Mouse (Mus musculus) large intestine, adult 2 months (tissue): ENCODE data around the gene Vps50. TPM values are rescaled to one million over a fixed set of nuclear protein-coding genes. Genes with fewer than 3 reads are reported as not detected.
"Not testable (repeated sequence)": the region's sequence is repeated elsewhere in the genome, so short reads cannot be mapped to it uniquely, and the experiment has no call there.

Experiments used
- DNase-seq: peaks from one replicate; pipeline ENCODE4 v3.0.0-alpha.2; 2012; ENCODE audit warnings: low read depth, low spot score
- WGBS: fragments of 180-500 bp; shearing (Covaris S2); methylation state at CpG from one replicate; pipeline ENCODE4 v1.1.7; 2018; 5-methylcytosine and 5-hydroxymethylcytosine counted together
- polyA plus RNA-seq: library from polyadenylated mRNA; depleted of rRNA; stranded (reverse); fragments of >200 nt; gene quantifications from 2 replicates; pipeline ENCODE4 v1.2.3, GENCODE M21; 2012

The Vps50 gene
- polyA plus RNA-seq, 1 experiment = 3.9 TPM

DNA sequence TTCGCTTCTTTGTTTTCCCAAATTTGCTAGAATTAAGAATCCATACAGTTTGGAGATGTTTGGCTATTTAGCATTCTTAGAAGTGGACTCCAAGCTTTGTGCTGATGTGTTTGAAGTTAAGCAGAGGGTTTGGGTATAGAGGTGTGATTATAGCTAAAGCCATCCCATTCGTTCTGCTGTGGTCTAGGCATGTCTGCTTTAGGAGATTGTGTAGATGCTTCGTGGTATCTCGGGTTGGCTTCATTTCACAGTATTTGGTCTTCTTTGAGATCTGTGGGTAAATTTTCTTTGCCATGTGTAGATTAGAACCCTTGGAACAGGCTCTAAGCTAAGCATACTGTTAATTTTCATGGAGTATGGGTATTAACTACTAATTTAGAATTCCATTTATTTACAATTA lies 30.0 kb downstream of the Vps50 start:
- 97% methylated on average over 4 of the region's 4 CpGs for WGBS
- DNase-seq = no peak

DNA sequence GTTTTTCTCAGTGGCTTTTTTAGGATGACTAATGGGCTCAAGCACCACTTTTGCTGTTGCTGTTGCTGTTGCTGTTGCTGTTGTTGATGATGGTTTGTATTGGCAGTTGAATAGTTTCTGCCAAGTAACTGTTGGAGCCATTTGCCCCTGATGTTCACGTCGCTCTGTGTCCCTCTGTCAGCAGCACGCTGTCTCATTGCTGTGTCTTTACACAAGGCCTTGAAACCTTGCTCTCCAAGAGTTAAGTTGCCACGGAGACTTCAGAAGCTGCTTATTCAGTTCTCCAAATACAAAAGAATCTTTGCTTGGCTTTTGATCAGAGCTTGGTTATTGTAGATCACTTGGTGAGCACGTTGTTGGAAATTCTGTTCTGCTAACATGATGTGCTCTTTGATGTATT lies 33.3 kb downstream of the Vps50 start:
- DNase-seq = no peak
- WGBS = 88% methylated on average over 5 of the region's 5 CpGs

DNA sequence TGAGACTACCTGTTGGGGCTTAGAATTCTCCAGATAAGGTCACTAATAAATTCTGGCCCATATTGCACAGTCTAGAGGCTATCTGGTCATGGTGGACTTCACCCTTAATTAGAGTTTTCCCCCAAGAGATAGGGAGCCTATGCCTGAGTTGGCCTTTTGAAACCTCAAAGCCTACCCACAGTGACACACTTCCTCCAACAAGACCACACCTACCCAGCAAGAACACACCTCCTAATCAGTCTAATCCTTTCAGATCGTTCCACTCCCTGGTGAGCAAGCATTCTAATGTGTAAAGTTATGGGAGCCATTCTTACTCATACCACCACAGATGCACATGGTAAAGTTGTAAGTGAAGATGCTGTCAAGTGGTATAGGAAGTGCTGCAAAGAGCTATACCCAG lies 37.9 kb downstream of the Vps50 start:
- 44% methylated on average over 1 of the region's 1 CpGs for WGBS
- DNase-seq = no peak

DNA sequence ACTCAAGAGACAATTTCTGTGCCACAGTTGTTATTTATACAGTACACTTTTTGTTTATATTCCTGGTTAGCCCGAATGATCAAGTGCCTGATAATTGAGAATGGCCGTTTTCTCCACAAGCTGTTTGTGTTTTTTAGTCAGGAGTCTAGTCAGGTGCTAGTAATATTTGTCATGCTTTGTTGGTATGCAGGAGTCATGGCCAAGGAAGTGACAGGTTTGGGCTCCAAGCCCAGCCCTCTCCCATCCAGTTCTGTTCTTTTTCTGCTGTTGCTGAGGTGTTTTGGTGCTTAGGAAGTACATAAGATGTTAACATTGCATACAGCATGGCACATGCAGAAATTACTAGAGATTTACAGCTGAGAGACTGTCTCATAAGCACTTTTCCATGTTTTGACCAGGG lies 41.3 kb downstream of the Vps50 start:
- no peak for DNase-seq
- WGBS = 87% methylated on average over 2 of the region's 2 CpGs

DNA sequence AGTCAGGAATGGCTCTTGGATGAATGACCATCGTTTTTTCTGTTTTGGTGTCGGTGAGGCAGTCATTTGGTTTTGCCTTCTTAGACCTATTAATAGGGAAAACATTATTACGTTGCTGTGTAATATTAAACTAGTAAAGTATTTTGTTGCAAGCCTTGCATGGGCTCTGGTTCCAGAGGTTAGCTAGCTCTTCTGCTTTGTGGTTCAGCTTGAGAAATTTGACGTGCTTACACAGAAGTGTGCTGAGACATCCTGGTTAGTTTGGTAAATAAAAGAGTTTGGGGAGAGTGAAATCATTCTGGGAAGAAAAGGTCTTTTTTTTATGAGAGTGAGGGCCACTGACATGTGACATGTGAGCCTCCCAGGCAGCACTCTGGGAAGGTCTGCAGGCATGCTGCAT lies 45.7 kb downstream of the Vps50 start:
- no peak for DNase-seq
- 89% methylated on average over 4 of the region's 4 CpGs for WGBS

DNA sequence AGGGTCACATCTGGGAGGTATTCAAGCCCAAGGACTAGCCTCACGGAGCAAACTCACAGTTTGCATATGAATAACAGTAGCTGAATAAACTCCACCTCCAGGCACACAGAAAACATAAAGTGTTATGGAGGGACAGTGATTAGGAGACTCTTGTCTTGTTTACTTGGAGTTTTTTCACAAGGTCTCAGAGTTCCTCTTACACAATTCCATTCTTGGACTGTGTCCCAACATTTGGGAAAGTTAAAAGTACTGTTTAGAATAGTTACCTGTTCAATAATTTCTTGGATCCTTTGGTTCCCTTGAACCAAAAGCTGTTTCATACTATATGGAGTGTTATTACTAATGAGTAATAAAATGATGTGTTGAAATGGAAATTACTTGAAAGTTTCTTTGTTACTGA lies 46.8 kb downstream of the Vps50 start:
- DNase-seq = no peak
- WGBS = 61% methylated on average over 1 of the region's 1 CpGs

DNA sequence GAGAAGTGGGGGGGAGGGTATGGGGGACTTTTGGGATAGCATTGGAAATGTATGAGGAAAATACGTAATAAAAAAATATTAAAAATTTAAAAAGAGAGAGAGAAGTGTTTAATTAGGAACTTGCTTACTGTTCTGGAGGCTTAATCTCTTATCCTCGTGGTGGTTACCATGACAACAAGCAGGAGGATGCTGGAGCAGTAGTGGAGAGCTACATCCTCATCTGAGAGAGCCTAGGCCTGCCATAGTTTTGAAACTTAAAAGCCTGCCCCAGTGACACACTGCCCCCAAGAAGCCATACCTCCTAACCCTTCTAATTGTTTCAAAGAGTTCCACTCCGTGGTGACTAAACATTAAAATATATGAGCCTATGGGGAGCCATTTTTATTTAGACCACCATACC lies 50.8 kb downstream of the Vps50 start:
- 81% methylated on average over 3 of the region's 3 CpGs for WGBS
- DNase-seq = no peak

DNA sequence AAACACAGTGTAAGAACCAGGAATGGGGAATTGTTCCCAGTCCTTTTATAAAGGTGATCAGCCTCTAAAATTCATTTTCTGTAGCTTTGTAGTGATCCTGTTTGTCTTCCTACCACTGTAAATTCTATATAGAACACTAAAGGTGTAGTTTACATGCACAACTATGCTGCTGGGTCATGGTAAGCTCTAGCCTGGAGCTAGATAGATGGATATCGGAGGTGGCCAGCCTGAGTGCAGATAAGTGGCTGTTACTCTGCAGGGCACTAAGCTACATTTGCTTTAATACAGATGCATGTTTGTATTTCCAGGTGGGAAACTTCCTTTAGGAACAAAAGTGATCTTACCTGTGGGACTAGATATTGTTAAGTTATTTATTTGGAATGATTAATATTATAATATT lies 51.8 kb downstream of the Vps50 start:
- DNase-seq = no peak
- WGBS = 95% methylated on average over 1 of the region's 1 CpGs

DNA sequence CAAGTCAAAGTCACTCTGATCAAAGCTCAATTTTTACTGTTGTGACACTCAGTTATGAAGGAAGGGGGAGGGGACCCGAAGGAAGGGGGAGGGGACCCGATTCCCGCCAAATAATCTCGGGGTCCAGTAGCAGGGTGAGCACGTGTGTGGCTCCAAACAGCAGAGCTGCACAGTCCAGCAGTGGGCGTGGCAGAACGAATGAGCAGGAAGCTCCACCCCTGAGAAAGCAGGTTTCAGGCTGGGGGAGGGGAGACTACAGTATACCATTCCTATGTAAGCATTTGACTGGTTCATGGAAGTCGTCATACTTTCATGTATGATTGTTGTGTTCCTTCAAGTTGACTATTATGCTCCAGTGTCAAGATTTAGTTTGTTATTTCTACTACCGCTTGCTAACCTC lies 54.5 kb downstream of the Vps50 start:
- WGBS = 76% methylated on average over 9 of the region's 9 CpGs
- DNase-seq = not testable (repeated sequence)

DNA sequence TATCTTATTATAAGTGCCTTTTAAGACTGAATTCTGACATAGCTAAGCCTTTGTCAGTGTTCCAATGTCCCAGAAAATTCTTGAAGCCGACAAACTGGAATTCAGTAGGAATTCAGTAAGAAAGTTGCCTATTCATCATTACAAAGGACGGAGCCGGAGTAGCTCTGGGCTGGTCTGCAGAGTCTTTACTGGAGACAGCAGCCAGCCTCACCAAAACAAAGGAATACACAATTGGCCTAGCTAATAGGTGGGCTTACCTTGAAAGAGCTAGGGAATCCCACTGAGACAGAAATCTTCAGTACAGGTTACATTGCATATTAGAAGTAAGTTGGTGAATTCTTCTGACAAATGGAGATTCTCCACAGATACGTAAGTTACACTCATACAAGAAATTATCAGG lies 59.0 kb downstream of the Vps50 start:
- no peak for DNase-seq
- WGBS = 96% methylated on average over 4 of the region's 4 CpGs

DNA sequence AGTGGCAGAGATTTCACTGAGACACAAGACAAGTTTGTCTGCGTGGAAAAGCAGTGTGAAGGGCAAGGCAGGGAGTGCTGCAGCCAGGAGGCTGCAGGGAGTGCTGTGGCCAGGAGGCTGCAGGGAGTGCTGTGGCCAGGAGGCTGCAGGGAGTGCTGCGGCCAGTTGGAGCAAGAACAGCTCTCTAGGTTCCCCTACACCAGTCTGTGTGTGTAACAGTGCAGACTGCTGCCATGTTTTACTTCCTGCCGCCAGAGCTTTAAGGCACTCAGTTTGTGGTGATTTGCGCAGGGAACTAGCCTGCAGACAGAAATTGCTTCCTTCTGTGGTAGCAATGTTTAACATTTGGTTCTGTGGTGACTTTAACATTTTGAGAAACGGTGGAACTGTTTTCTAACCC lies 61.8 kb downstream of the Vps50 start:
- DNase-seq = no peak

DNA sequence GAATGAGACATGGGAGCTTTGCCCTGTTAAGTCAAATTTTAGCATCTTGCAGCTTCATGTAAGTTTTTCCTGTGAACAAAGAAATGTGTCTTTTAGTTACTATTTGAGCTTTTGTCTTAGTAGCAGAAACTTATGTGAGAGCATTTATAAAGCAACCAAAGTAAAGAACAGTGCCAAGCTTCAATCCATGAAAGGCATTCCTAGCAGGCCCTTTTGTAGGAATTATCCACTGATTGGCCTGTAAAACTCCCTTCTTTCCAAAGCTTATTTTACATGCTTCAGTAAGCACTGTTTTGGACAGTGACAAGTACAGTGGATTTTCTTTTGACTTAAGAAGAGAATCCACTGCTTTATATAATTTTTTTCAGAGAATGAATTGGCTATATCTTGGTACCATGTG lies 64.1 kb downstream of the Vps50 start:
- DNase-seq = no peak

More for the DNA sequence above, 61.8 kb downstream of the Vps50 start:
- WGBS = 70% methylated on average over 5 of the region's 5 CpGs

DNA sequence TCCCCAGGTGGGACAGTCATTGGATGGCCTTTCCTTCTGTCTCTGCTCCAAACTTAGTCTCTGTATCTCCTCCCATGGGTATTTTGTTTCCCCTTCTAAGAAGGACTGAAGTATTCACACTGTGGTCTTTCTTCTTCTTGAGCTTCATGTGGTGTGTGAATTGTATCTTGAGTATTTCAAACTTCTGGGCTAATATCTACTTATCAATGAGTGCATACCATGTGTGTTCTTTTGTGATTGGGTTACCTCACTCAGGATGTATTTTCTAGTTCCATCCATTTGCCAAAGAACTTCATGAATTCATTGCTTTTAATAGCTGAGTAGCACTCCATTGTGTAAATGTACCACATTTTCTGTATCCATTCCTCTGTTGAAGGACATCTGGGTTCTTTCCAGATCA lies 65.9 kb downstream of the Vps50 start:
- not testable (repeated sequence) for DNase-seq

DNA sequence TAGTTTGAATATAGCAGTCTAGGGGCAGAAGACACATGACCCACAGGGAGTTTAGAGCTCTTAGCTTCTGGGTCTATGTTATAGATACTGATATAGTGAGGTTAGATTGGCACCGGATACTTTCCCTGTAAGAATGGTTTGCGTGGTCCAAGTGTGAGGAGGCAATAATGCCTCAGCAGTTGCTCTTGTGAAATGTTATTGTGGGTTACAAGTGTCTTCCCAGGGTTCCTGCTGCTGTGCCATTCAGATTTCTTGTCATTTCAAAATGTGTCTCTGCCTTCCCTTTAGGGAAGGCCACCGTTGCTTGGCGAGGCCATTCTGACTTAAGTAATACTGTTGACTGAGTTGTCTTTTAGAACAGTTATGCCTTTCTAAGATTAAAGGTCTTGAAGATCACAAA lies 66.8 kb downstream of the Vps50 start:
- no peak for DNase-seq
- 94% methylated on average over 4 of the region's 4 CpGs for WGBS

DNA sequence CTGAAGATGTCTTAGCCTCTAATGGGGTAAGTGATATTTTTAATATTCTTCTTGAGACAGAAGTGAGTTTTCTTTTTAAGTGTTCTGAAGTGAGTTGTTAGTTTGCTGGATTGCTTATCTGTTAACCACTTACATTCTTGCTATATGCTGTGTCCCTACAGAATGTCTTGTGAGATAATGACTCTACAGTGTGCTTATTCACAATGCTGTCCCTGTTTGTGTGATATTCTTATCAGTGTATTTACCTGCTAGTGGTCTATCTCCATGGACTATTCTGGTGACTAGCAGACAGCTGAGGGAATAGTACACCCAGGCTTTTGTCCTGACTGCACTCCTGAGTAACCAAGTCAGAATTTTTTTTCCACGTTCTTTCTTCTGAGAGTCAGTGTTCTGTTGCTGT lies 67.5 kb downstream of the Vps50 start:
- no peak for DNase-seq
- 87% methylated on average over 1 of the region's 1 CpGs for WGBS

DNA sequence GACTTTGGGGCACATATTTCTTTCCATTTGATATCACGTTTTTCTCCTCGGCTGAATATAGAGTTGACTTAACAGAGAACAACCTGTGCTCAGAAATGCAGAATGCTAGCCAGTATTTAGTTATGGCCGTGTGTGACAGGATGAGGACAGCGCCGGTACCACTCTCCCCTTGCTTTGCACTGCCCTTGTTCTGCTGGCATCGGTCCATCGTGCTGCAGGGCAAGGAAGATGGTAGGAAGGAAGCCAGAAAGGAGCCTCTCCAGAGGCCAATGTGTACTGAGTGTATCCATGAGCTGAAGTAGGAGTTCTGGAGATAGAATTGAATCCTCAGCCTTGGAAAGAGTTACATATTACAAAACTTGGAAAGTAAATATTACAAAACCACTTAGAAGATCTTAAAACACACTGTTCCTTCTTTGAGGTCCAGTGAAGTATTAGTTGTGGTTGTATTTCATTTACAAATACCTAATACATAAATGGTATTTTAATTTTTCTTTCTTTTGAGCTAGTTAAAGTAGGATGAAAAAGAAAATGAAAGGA lies 69.0 kb downstream of the Vps50 start:
- 92% methylated on average over 7 of the region's 7 CpGs for WGBS
- no peak for DNase-seq

DNA sequence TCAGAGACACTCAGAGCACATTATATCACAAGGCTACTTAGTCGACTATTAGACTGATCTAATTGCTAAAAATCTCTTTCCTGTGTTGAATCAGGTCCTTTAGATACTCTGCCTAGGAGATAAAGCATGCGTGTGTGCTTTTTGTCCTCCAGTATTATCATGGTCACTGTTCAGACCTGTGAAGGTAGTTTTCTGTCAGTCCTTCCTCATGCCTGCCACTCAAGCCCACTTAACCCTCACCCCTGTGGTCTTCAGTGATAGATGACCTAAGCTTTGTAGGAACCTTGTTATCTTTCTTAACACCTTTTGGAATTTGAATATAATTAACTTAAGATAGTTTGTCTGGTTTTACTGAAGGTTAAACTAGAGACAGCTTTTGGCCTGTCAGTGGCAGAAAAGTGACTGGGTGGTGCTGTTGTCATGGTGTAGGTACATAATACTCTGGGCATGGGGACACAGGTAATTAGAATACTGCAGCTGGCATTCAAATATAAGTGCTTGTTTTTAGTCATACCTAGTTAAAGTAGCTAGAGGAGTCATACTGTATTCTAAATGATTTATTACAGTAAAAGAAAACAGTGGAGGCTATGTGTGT lies 74.1 kb downstream of the Vps50 start:
- no peak for DNase-seq
- 83% methylated on average over 2 of the region's 2 CpGs for WGBS

DNA sequence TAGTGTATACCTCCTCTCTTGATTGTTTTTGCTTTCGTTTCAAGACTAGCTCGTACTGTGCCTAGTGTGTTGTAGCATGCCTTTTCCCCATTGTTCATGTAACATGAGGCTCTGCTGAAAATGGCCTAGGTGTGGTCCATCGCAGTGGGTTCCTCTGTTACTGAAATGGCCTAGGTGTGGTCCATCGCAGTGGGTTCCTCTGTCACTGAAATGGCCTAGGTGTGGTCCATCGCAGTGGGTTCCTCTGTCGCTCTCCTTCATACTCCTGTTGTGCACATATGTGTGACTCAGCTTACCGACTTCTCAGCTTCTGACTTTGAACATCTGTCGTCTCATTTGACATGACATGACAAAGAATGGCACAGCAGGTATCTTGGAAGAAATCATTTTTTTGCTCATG lies 75.6 kb downstream of the Vps50 start:
- 95% methylated on average over 8 of the region's 8 CpGs for WGBS
- DNase-seq = no peak

DNA sequence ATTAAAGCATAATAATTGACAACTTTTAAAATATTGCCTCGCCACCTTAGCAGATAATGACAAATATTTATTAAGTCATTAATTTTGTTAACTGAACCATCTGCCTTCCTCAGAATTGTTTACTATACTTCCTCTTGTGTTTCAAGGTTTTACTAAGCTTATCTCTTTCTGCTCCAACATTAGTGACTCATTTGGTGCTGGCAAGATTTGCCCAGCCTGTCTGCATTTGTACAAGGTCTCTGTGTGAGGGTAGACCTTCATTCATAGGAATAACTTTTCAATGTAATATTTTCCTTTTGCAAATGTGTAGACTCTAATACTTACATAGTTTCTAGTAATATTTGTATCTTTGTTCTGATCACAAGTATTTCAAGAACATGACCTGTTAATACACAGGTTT lies 87.2 kb downstream of the Vps50 start:
- DNase-seq = no peak
- WGBS = 83% methylated on average over 1 of the region's 1 CpGs

DNA sequence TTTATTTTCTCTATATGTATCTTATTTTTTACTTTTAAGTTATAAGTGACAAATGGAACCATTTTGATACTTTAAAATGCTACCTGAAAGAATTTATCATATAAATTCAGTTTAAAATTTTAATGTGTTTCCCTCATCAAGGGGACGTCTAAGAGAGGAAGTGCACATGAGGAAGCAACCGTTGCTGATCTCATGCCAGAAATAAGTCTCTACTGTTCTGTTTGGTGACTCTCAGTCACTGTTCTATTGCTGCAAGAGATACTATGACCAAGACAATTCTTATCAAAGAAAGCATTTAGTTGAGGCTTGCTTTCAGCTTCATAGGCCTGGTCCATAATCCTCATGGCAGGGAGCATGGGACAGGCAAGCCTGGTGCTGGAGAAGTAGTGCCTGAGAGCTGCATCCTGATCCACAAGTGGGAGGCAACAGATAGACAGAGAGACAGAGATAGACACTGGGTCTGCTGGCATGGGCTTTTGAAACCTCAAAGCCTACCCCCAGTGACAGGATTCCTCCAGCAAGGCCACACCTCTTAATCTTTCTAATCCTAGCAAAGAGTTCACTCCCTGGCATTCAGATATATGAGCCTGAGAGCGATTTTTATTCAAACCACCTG lies 92.2 kb downstream of the Vps50 start:
- DNase-seq = no peak
- 65% methylated on average over 3 of the region's 3 CpGs for WGBS

DNA sequence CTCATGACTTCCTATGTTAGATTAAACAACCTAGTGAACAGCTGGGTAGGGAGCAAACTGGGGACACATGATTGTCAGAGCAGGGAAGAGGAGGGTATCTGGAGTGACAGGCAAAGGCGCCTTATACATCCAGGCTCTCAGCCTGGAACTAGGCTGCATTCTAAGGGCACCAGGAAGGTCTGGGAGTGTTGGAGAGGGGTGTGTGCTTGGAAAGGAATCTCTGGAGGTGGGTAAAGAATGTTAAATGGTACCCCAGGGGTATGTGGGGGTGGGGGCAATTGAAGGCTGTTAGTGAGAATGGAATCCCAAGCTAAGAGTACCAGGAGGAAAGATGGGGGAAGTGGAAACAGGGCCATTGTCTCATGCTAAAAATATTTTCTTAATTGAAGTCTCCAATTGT lies 96.1 kb downstream of the Vps50 start:
- WGBS = 90% methylated on average over 1 of the region's 1 CpGs
- DNase-seq = no peak

DNA sequence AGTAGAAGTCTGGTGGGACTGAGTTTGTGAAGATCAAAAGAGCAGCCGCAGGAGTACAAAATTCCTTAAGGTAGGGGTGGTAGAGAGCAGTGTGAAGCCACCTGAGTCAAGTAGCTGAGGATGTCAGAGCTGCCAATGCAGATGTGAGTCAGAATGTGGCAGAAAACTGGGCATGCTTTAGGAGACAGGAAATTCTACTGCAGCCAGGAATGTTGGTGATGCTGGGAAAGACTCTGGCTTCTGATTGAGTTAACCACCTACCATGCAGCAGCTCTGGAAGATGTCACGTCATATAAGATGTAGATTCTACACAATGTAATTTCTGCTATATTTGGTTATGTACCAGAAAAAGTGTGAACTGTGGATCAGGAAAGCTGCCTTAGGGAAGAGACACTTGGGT lies 114.6 kb downstream of the Vps50 start:
- WGBS = 85% methylated on average over 2 of the region's 2 CpGs
- DNase-seq = no peak
